Mouse (Mus musculus) heart, adult 2 months (tissue): ENCODE measurements around the gene Frrs1l.

ENCODE experiments used
- EP300 ChIP-seq: fragments of 200-500 bp; IDR thresholded peaks from 2 replicates; pipeline ENCODE4 v1.6.1; 2011; ENCODE audit warnings: low read depth, low read length, control low read depth; ENCODE audit not compliant: insufficient read depth
- POLR2A ChIP-seq: fragments of 200-500 bp; IDR thresholded peaks from 2 replicates; pipeline ENCODE4 v1.6.1; 2011; ENCODE audit warnings: mild to moderate bottlenecking, low read depth, low read length, control low read depth; ENCODE audit not compliant: insufficient read depth

DNA sequence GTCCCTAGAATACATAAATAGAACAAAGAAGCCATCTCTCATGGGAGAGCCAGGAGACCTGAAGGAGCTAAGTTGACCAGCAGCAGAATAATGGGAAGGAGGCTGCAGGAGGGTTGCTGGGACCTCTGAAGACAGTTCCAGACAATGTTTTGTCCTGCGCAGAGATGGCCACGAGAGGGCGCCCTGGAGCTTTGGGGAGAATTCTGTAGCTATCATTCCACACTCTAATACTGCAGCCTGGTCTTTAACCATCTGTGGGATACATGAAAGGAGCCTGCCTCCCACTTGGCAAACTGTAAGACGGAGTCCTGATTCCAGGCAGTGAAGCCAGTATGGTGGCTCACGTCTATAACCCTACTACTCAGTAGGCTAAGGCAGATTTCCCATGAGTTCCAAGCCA lies 27.0 kb upstream of the Frrs1l start:
- TF ChIP-seq EP300 (no peak), POLR2A (no peak)
